Mouse (Mus musculus): ENCODE measurements around the gene Creb3l2.

Creb3l2 gene

GRCm38 (mm10) chr6:37325906-37326602 is 115.9 kb downstream of the Creb3l2 start:
- no peak for DNase-seq (ENCODE audit: low spot score in 2 of 2)

GRCm38 (mm10) chr6:37325076-37325475 is 116.9 kb downstream of the Creb3l2 start:
- DNase-seq (ENCODE audit: low spot score in 2 of 2): no peak

GRCm38 (mm10) chr6:37322641-37323040 is 119.3 kb downstream of the Creb3l2 start:
- DNase-seq (ENCODE audit: low spot score in 2 of 2): no peak

GRCm38 (mm10) chr6:37322088-37322487 is 119.9 kb downstream of the Creb3l2 start:
- DNase-seq (ENCODE audit: low spot score in 2 of 2): no peak

- DNase-seq (ENCODE audit: low spot score in 2 of 2): no peak
These were observed 124.0 kb downstream of the Creb3l2 start for GRCm38 (mm10) chr6:37317904-37318303.

GRCm38 (mm10) chr6:37315440-37315839 is 126.5 kb downstream of the Creb3l2 start:
- DNase-seq (ENCODE audit: low spot score in 2 of 2): no peak

GRCm38 (mm10) chr6:37310601-37311000 is 131.3 kb downstream of the Creb3l2 start:
- no peak for DNase-seq (ENCODE audit: low spot score in 2 of 2)

- DNase-seq (ENCODE audit: low spot score in 2 of 2): no peak
These were observed 135.3 kb downstream of the Creb3l2 start for GRCm38 (mm10) chr6:37306616-37307015.

GRCm38 (mm10) chr6:37300492-37300891 is 141.5 kb downstream of the Creb3l2 start:
- DNase-seq (ENCODE audit: low spot score in 2 of 2): no peak

GRCm38 (mm10) chr6:37299562-37300390 is 142.2 kb downstream of the Creb3l2 start, which contains the start of gene Dgki:
Gene Dgki (minus strand): TSS chr6:37300184.
- DNase-seq (ENCODE audit: low spot score in 2 of 2): peak; percentile 62 to 82

GRCm38 (mm10) chr6:37298982-37299381 is 143.0 kb downstream of the Creb3l2 start:
- no peak for DNase-seq (ENCODE audit: low spot score in 2 of 2)

- no peak for DNase-seq (ENCODE audit: low spot score in 2 of 2)
These were observed 144.0 kb downstream of the Creb3l2 start for GRCm38 (mm10) chr6:37297744-37298482.

- DNase-seq (ENCODE audit: low spot score in 2 of 2): no peak
These were observed 149.9 kb downstream of the Creb3l2 start for GRCm38 (mm10) chr6:37292068-37292467.

- DNase-seq (ENCODE audit: low spot score in 2 of 2): no peak
These were observed 150.8 kb downstream of the Creb3l2 start for GRCm38 (mm10) chr6:37291171-37291570.

GRCm38 (mm10) chr6:37290691-37291090 is 151.3 kb downstream of the Creb3l2 start:
- no peak for DNase-seq (ENCODE audit: low spot score in 2 of 2)

GRCm38 (mm10) chr6:37286134-37286533 is 155.8 kb downstream of the Creb3l2 start:
- no peak for DNase-seq (ENCODE audit: low spot score in 2 of 2)

GRCm38 (mm10) chr6:37284879-37285278 is 157.1 kb downstream of the Creb3l2 start:
- DNase-seq (ENCODE audit: low spot score in 2 of 2): no peak

- DNase-seq (ENCODE audit: low spot score in 2 of 2): no peak
These were observed 158.6 kb downstream of the Creb3l2 start for GRCm38 (mm10) chr6:37283336-37283735.

GRCm38 (mm10) chr6:37282659-37283058 is 159.3 kb downstream of the Creb3l2 start:
- no peak for DNase-seq (ENCODE audit: low spot score in 2 of 2)

Data from cerebellum, postnatal 4 days (tissue).